Mouse (Mus musculus): ENCODE data around the gene Fryl.

DNA sequence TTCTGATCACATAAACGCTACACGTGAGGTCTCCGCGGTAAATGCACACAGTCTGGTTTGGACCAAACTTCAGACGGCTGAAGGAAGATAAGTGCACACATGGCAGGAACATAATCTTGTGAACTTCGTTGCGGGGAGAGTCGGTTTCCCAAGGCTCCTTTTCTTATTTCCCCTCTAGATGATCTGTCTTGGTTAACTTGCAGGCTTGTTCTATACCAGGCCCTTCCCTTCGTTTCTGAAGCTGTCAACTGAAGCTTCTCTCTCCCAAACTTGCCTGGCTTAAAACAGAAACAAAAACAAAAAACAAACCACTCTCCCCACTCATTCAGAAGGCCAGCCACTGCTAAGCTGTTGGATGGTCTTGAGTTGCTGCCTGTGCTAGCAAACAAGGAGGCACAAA lies 241.7 kb downstream of the Fryl start:
- no peak for TF ChIP-seq CTCF (IDR thresholded peaks at IDR 0.05; ENCODE audit: control insufficient read depth, insufficient read depth, low read length)
- TF ChIP-seq POLR2A (IDR thresholded peaks at IDR 0.05; ENCODE audit: borderline replicate concordance, control insufficient read depth, low read depth, low read length), result no peak

Data from bone marrow, adult 2 months (tissue).